Mouse (Mus musculus) MEL (cell line): Measurements from ENCODE around the gene Klf1. TPM values are rescaled to one million over a fixed set of nuclear protein-coding genes. Genes with fewer than 3 reads are reported as not detected.

Source experiments
- DNase-seq: peaks from one replicate; pipeline ENCODE4 v3.0.0; 2011; ENCODE audit warnings: low read depth, low spot score
- H3K27ac ChIP-seq: 2 replicates; pipeline ENCODE4 v1.5.1; 2012; ENCODE audit warnings: low read depth, mild to moderate bottlenecking, control low read depth, low read length, moderate library complexity; ENCODE audit not compliant: control insufficient read depth
- H3K27me3 ChIP-seq, 2 experiments: fragments of 150-350 bp in 1 of 2; sonication (generic) in 1 of 2; 2 replicates each; pipeline ENCODE4 v1.6.1; 2012; ENCODE audit warnings: low read length in 2 of 2, mild to moderate bottlenecking in 2 of 2, improper control_type of control experiment in 1 of 2, moderate library complexity in 1 of 2; ENCODE audit not compliant: insufficient read depth in 2 of 2, control insufficient read depth in 1 of 2
- H3K36me3 ChIP-seq, 2 experiments: 2 replicates each; pipeline ENCODE4 v1.6.1; 2012 to 2014; ENCODE audit warnings: low read length in 2 of 2, improper control_type of control experiment in 1 of 2, inconsistent platforms in 1 of 2, mild to moderate bottlenecking in 1 of 2; ENCODE audit not compliant: insufficient read depth in 2 of 2, control insufficient read depth in 1 of 2
- H3K4me1 ChIP-seq, 2 experiments: fragments of 150-350 bp in 1 of 2; sonication (generic) in 1 of 2; 2 replicates each; pipeline ENCODE4 v1.6.1; 2012; ENCODE audit warnings: low read length in 2 of 2, improper control_type of control experiment in 1 of 2, mild to moderate bottlenecking in 1 of 2; ENCODE audit not compliant: insufficient read depth in 2 of 2, control insufficient read depth in 1 of 2
- H3K4me3 ChIP-seq, 2 experiments: fragments of 150-350 bp in 1 of 2; sonication (generic) in 1 of 2; 2 replicates each; pipeline ENCODE4 v1.5.1; 2012; ENCODE audit warnings: low read depth in 2 of 2, low read length in 2 of 2, mild to moderate bottlenecking in 2 of 2, moderate library complexity in 2 of 2, control low read depth in 1 of 2, improper control_type of control experiment in 1 of 2; ENCODE audit not compliant: control insufficient read depth in 1 of 2, insufficient read depth in 1 of 2
- H3K79me2 ChIP-seq: 2 replicates; pipeline ENCODE4 v1.6.1; 2012; ENCODE audit warnings: mild to moderate bottlenecking, low read length, moderate library complexity; ENCODE audit not compliant: control insufficient read depth, poor library complexity, insufficient read depth
- H3K9ac ChIP-seq: 2 replicates; pipeline ENCODE4 v1.6.1; 2012; ENCODE audit warnings: low read depth, mild to moderate bottlenecking, control low read depth, low read length, moderate library complexity; ENCODE audit not compliant: control insufficient read depth, poor library complexity, severe bottlenecking
- H3K9me3 ChIP-seq: fragments of 150-350 bp; sonication (generic); replicated peaks from 2 replicates; pipeline ENCODE4 v1.6.1; 2012; ENCODE audit warnings: mild to moderate bottlenecking, low read length, improper control_type of control experiment, moderate library complexity; ENCODE audit not compliant: insufficient read depth
- BHLHE40 ChIP-seq: IDR thresholded peaks from 2 replicates; pipeline ENCODE4 v1.6.1; 2012; ENCODE audit warnings: low read depth, mild to moderate bottlenecking, inconsistent platforms, low read length, improper control_type of control experiment, borderline replicate concordance
- CHD1 ChIP-seq: IDR thresholded peaks from 2 replicates; pipeline ENCODE4 v1.6.1; 2012; ENCODE audit warnings: low read depth, mild to moderate bottlenecking, inconsistent platforms, low read length, improper control_type of control experiment
- CHD2 ChIP-seq: IDR thresholded peaks from 2 replicates; pipeline ENCODE4 v1.6.1; 2011; ENCODE audit warnings: low read length, improper control_type of control experiment
- E2F4 ChIP-seq: IDR thresholded peaks from 2 replicates; pipeline ENCODE4 v1.6.1; 2011; ENCODE audit warnings: low read depth, low read length, improper control_type of control experiment, borderline replicate concordance
- EP300 ChIP-seq, 2 experiments: IDR thresholded peaks; 2 replicates each; pipeline ENCODE4 v1.6.1; 2011; ENCODE audit warnings: improper control_type of control experiment in 2 of 2, low read length in 2 of 2, low read depth in 1 of 2, mild to moderate bottlenecking in 1 of 2
- ETS1 ChIP-seq: IDR thresholded peaks from 2 replicates; pipeline ENCODE4 v1.6.1; 2012; ENCODE audit warnings: low read depth, mild to moderate bottlenecking, inconsistent platforms, low read length, improper control_type of control experiment, moderate library complexity
- GABPA ChIP-seq: IDR thresholded peaks from 2 replicates; pipeline ENCODE4 v1.6.1; 2012; ENCODE audit warnings: low read depth, mild to moderate bottlenecking, inconsistent platforms, low read length, improper control_type of control experiment, moderate library complexity
- GATA1 ChIP-seq: IDR thresholded peaks from 2 replicates; pipeline ENCODE4 v1.6.1; 2011; ENCODE audit warnings: low read depth, low read length, improper control_type of control experiment
- HCFC1 ChIP-seq: IDR thresholded peaks from 2 replicates; pipeline ENCODE4 v1.6.1; 2012; ENCODE audit warnings: low read depth, mild to moderate bottlenecking, inconsistent platforms, low read length, improper control_type of control experiment, moderate library complexity
- JUND ChIP-seq: IDR thresholded peaks from 2 replicates; pipeline ENCODE4 v1.6.1; 2011; ENCODE audit warnings: low read depth, mild to moderate bottlenecking, improper control_type of control experiment, low read length
- KAT2A ChIP-seq: conservative IDR thresholded peaks from 2 replicates; pipeline ENCODE4 v1.6.1; 2012; ENCODE audit warnings: low read depth, low read length, improper control_type of control experiment, inconsistent platforms
- MAFK ChIP-seq: IDR thresholded peaks from 2 replicates; pipeline ENCODE4 v1.6.1; 2011; ENCODE audit warnings: low read depth, mild to moderate bottlenecking, low read length, improper control_type of control experiment, borderline replicate concordance
- MAX ChIP-seq: IDR thresholded peaks from 2 replicates; pipeline ENCODE4 v1.6.1; 2011; ENCODE audit warnings: low read length, improper control_type of control experiment
- MEF2A ChIP-seq: IDR thresholded peaks from 2 replicates; pipeline ENCODE4 v1.6.1; 2014; ENCODE audit warnings: low read depth, mild to moderate bottlenecking, inconsistent platforms, low read length, improper control_type of control experiment; ENCODE audit not compliant: poor library complexity, insufficient replicate concordance, severe bottlenecking; ENCODE audit errors: extremely low read depth
- MXI1 ChIP-seq: IDR thresholded peaks from 2 replicates; pipeline ENCODE4 v1.6.1; 2011; ENCODE audit warnings: mild to moderate bottlenecking, low read depth, low read length, improper control_type of control experiment
- RCOR1 ChIP-seq: IDR thresholded peaks from 2 replicates; pipeline ENCODE4 v1.6.1; 2012; ENCODE audit warnings: low read depth, mild to moderate bottlenecking, inconsistent platforms, low read length, improper control_type of control experiment
- TAL1 ChIP-seq: IDR thresholded peaks from 2 replicates; pipeline ENCODE4 v1.6.1; 2012; ENCODE audit warnings: mild to moderate bottlenecking, inconsistent platforms, low read length, moderate library complexity, mixed read lengths
- TBP ChIP-seq: IDR thresholded peaks from 2 replicates; pipeline ENCODE4 v1.8.0; 2011; ENCODE audit warnings: low read depth, low read length, improper control_type of control experiment
- TCF12 ChIP-seq: IDR thresholded peaks from 2 replicates; pipeline ENCODE4 v1.6.1; 2014; ENCODE audit warnings: low read depth, mild to moderate bottlenecking, inconsistent platforms, low read length, improper control_type of control experiment, moderate library complexity
- UBTF ChIP-seq: IDR thresholded peaks from 2 replicates; pipeline ENCODE4 v1.6.1; 2012; ENCODE audit warnings: low read depth, mild to moderate bottlenecking, inconsistent platforms, low read length, improper control_type of control experiment, moderate library complexity, borderline replicate concordance; ENCODE audit not compliant: insufficient read depth
- USF2 ChIP-seq, 2 experiments: IDR thresholded peaks; 2 replicates each; pipeline ENCODE4 v1.6.1; 2011 to 2012; ENCODE audit warnings: improper control_type of control experiment in 2 of 2, low read length in 2 of 2, borderline replicate concordance in 1 of 2, inconsistent platforms in 1 of 2, low read depth in 1 of 2, mild to moderate bottlenecking in 1 of 2; ENCODE audit not compliant: insufficient read depth in 1 of 2
- ZKSCAN1 ChIP-seq: IDR thresholded peaks from 2 replicates; pipeline ENCODE4 v1.6.1; 2012; ENCODE audit warnings: low read depth, mild to moderate bottlenecking, inconsistent platforms, low read length, improper control_type of control experiment, moderate library complexity
- polyA plus RNA-seq, 2 experiments: library from polyadenylated mRNA; stranded (reverse) in 1 of 2; unstranded in 1 of 2; fragments of >175 nt in 1 of 2; fragments of >200 nt in 1 of 2; gene quantifications; 2 replicates each; pipeline versions ENCODE4 v1.2.1 to v1.2.4; 2012; ENCODE audit warnings: low replicate concordance in 2 of 2, low read depth in 1 of 2; ENCODE audit not compliant: insufficient read length in 2 of 2, insufficient read depth in 1 of 2, missing spikeins in 1 of 2
- total RNA-seq: library from RNA; depleted of rRNA; stranded (reverse); fragments of 300-350 nt; gene quantifications from 2 replicates; pipeline ENCODE4 v1.2.3, GENCODE M21; 2012

Klf1 gene
- total and polyA plus RNA-seq, 3 experiments = 234 to 262 TPM; not detected in 1

GRCm38 (mm10) chr8:84902367-84902919 is 715 bp downstream of the Klf1 start:
- TF ChIP-seq E2F4 (no peak), USF2 (IDR thresholded peaks at IDR 0.05; ENCODE audit: borderline replicate concordance in 1 of 2, insufficient read depth in 1 of 2, low read depth in 1 of 2, low read length in 2 of 2) (no peak), UBTF (no peak), EP300 (IDR thresholded peaks at IDR 0.05; ENCODE audit: low read depth in 1 of 2, low read length in 2 of 2) (0 out of 4 replicates have a peak, but pooled peaks of 1 of the 2 experiments have one; percentile 37), HCFC1 (no peak), GABPA (no peak), RCOR1 (no peak), ZKSCAN1 (no peak), KAT2A (no peak), BHLHE40 (0 out of 2 replicates have a peak, but pooled peaks have one; percentile 8), MAFK (no peak), TAL1 (peak; percentile 63), CHD2 (no peak), TBP (peak; percentile 27; the same call in 1 of the 2 replicates), JUND (no peak), CHD1 (no peak), TCF12 (no peak), MXI1 (no peak), ETS1 (no peak), MEF2A (no peak), GATA1 (no peak), MAX (no peak)
- TF ChIP-seq, all 39 proteins: peak for 4
- Histone ChIP-seq H3K9me3 (no peaks in the 10 kb centered on the region), H3K36me3 (peaks cover 9 to 23% of the 10 kb centered on the region in 2 experiments; a peak in 3 of 4 replicates), H3K9ac (peak overlapping the region; percentile 97), H3K27me3 (no peaks in the 10 kb centered on the region), H3K27ac (peak overlapping the region; percentile 97), H3K4me1 (peaks cover 11 to 32% of the 10 kb centered on the region in 2 experiments), H3K4me3 (peak overlapping the region; percentile 86 to 91), H3K79me2 (peaks cover 27% of the 10 kb centered on the region)
- peak; percentile 68 for DNase-seq
